Mouse (Mus musculus) G1E (cell line): ENCODE measurements around the gene Pdzd2.

Source experiments
- CTCF ChIP-seq: IDR thresholded peaks from 2 replicates; pipeline ENCODE4 v1.5.1; 2012; ENCODE audit warnings: low read depth, low read length, inconsistent platforms, mixed read lengths
- GATA2 ChIP-seq: IDR thresholded peaks from 2 replicates; pipeline ENCODE4 v1.6.1; 2012; ENCODE audit warnings: low read depth, low read length, inconsistent platforms, borderline replicate concordance

DNA sequence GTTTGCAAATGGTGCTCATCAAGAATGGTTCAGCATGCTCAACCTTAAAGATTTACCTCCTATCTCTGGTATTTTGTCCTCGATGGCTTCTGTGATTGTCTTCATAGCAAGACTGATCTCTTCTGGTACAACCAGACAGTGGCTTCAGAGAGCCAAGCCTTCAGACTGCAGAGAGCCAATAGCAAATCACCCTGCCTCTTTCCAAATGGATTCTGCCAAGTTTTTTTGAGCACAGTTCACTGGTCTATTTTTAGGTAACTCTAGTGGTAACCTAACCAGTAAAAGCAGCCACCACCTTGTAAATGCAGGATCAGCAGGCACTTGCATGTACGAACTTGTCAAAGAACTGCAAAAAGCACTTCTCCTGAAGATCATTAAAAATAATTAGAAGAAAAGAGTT lies 25.4 kb downstream of the Pdzd2 start:
- no peak for TF ChIP-seq GATA2
- no peak for TF ChIP-seq CTCF
